Mouse (Mus musculus) E14TG2a.4 (cell line): Measurements from ENCODE around the gene Btnl9.

Experiments
- CTCF ChIP-seq: conservative IDR thresholded peaks from 2 replicates; pipeline ENCODE4 v1.5.1; 2014; ENCODE audit warnings: low read length
- NANOG ChIP-seq: IDR thresholded peaks from 2 replicates; pipeline ENCODE4 v1.6.1; 2014; ENCODE audit warnings: borderline replicate concordance, low read length, mixed read lengths
- POU5F1 ChIP-seq: IDR thresholded peaks from 2 replicates; pipeline ENCODE4 v1.6.1; 2014; ENCODE audit warnings: low read length, borderline replicate concordance

- TF ChIP-seq CTCF (no peak), POU5F1 (no peak), NANOG (no peak)
Observed at GRCm38 (mm10) chr11:49203129-49203768, 16.3 kb upstream of the Btnl9 start, which contains the start of gene Zfp62.
